Mouse (Mus musculus) B cell, adult 67 days (primary cell): ENCODE data around the gene Atp4a. TPM values are rescaled to one million over a fixed set of nuclear protein-coding genes. Genes with fewer than 3 reads are reported as not detected.

Experiments
- total RNA-seq, 2 experiments: library from RNA; stranded (reverse); gene quantifications; 4 replicates each; pipeline ENCODE4 v1.2.4; 2023

Gene Atp4a
- total RNA-seq = under 1 TPM; 0.29 to 0.59 TPM

GRCm38 (mm10) chr7:30711942-30712341 is at the start of gene Atp4a:
Atp4a (plus strand) TSS chr7:30712209.

GRCm38 (mm10) chr7:30664529-30665200 is 47.3 kb upstream of the Atp4a start, which contains the start of gene Haus5:
Haus5 (minus strand) TSS chr7:30664994.

DNA sequence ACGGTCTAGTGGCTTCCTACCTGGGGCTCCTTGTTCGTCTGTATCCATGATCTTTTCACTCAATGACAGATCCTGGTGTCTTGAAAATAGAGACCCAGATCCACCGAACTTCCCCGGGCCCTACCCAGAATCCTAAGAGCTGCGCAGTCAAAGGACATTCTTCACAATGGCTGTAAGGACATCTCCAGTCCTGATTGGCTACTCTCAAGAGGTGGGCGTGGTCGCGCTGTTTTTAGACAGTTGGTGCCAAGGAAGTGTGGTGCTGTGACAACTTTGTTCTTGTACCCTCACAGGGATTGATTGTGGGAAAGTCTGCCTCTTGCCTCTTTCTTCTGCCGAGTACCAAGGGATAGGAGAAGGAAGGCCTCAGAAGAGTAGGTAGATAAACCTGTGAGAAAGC is 40.5 kb upstream of the Atp4a start, which contains the start of gene Pmis2:
Gene Pmis2, minus strand, starts transcription at position 126 of the 400 bp plus-strand sequence.

GRCm38 (mm10) chr7:30698589-30698988 is 13.4 kb upstream of the Atp4a start, which contains the start of gene 2200002J24Rik:
2200002J24Rik (plus strand) TSS chr7:30698926.

GRCm38 (mm10) chr7:30729396-30730063 is 17.5 kb downstream of the Atp4a start, which contains the start of gene Tmem147:
Tmem147 (minus strand) TSS chr7:30729540.

GRCm38 (mm10) chr7:30743617-30744016 is 31.6 kb downstream of the Atp4a start, which contains the start of gene Gapdhs:
Gapdhs (minus strand) TSS chr7:30743681.

GRCm38 (mm10) chr7:30751086-30751669 is 39.2 kb downstream of the Atp4a start, which contains the start of gene Sbsn:
Sbsn (plus strand) TSS chr7:30751471.

GRCm38 (mm10) chr7:30763456-30763855 is 51.4 kb downstream of the Atp4a start, which contains the start of gene Dmkn:
Dmkn (plus strand) TSS chr7:30763756.

Other genes with a start within 250 kb of the Atp4a start
- not detected for gene Prodh2, start 218.6 kb upstream of the Atp4a start, total RNA-seq
- gene Arhgap33, start 177.1 kb upstream of the Atp4a start, total RNA-seq = 10 to 100 TPM; 18.6 to 20.7 TPM
- gene Hspb6, start 160.0 kb upstream of the Atp4a start, total RNA-seq = 1 to 10 TPM; 3.0 to 4.3 TPM
- gene Proser3, start 159.9 kb upstream of the Atp4a start, total RNA-seq = 10 to 100 TPM; 18.8 to 27.2 TPM
- 10 to 100 TPM; 42.2 to 45.2 TPM for gene Lin37, start 152.4 kb upstream of the Atp4a start, total RNA-seq
- gene U2af1l4, start 148.9 kb upstream of the Atp4a start, total RNA-seq = 100 to 1,000 TPM; 107 to 109 TPM
- gene Gm49396, start 148.9 kb upstream of the Atp4a start, total RNA-seq = 10 to 100 TPM; 13.9 to 14.0 TPM
- 100 to 1,000 TPM; 129 to 145 TPM for gene Psenen, start 148.6 kb upstream of the Atp4a start, total RNA-seq
- gene Igflr1, start 146.8 kb upstream of the Atp4a start, total RNA-seq = 1 to 10 TPM; 7.3 to 7.7 TPM
- gene Kmt2b, start 123.5 kb upstream of the Atp4a start, total RNA-seq = 100 to 1,000 TPM; 119 to 136 TPM
- gene Zbtb32, start 113.3 kb upstream of the Atp4a start, total RNA-seq = 1 to 10 TPM in 1 of 2 experiments, under 1 TPM in 1; 0.90 to 1.5 TPM
- under 1 TPM; 0.39 to 0.52 TPM for gene Upk1a, start 99.4 kb upstream of the Atp4a start, total RNA-seq
- 100 to 1,000 TPM; 211 to 273 TPM for gene Cox6b1, start 86.1 kb upstream of the Atp4a start, total RNA-seq
- gene Etv2, start 76.4 kb upstream of the Atp4a start, total RNA-seq = not detected
- 100 to 1,000 TPM in 1 of 2 experiments, 10 to 100 TPM in 1; 96.7 to 103 TPM for gene Rbm42, start 61.9 kb upstream of the Atp4a start, total RNA-seq
- gene Haus5, start 47.2 kb upstream of the Atp4a start, total RNA-seq = 10 to 100 TPM; 59.7 to 71.7 TPM
- gene Pmis2, start 40.6 kb upstream of the Atp4a start, total RNA-seq = not detected
- not detected for gene 2200002J24Rik, start 13.3 kb upstream of the Atp4a start, total RNA-seq
- 10 to 100 TPM; 46.8 to 50.0 TPM for gene Tmem147, start 17.3 kb downstream of the Atp4a start, total RNA-seq
- not detected for gene Gapdhs, start 31.5 kb downstream of the Atp4a start, total RNA-seq
- gene Sbsn, start 39.3 kb downstream of the Atp4a start, total RNA-seq = 1 to 10 TPM; 3.8 to 5.0 TPM
- not detected for gene Dmkn, start 51.5 kb downstream of the Atp4a start, total RNA-seq
- not detected for gene Krtdap, start 75.7 kb downstream of the Atp4a start, total RNA-seq
- gene Ffar2, start 111.6 kb downstream of the Atp4a start, total RNA-seq = 10 to 100 TPM; 15.2 to 19.0 TPM
- 1 to 10 TPM; 2.2 to 3.7 TPM for gene Ffar3, start 144.0 kb downstream of the Atp4a start, total RNA-seq
- 10 to 100 TPM; 34.4 to 43.8 TPM for gene Ffar1, start 149.4 kb downstream of the Atp4a start, total RNA-seq
- 1,000 to 10,000 TPM; 1,236 to 1,328 TPM for gene Cd22, start 168.1 kb downstream of the Atp4a start, total RNA-seq
- gene Mag, start 202.7 kb downstream of the Atp4a start, total RNA-seq = not detected
- not detected for gene Hamp2, start 212.5 kb downstream of the Atp4a start, total RNA-seq
- not detected for gene Hamp, start 231.8 kb downstream of the Atp4a start, total RNA-seq
- 100 to 1,000 TPM; 145 to 165 TPM for gene Usf2, start 244.6 kb downstream of the Atp4a start, total RNA-seq